Mouse (Mus musculus) erythroblast, adult 5-6 weeks (primary cell): ENCODE measurements around the gene Unc93a. TPM values are rescaled to one million over a fixed set of nuclear protein-coding genes. Genes with fewer than 3 reads are reported as not detected.
"Not testable (repeated sequence)": the region's sequence is repeated elsewhere in the genome, so short reads cannot be mapped to it uniquely, and the experiment has no call there.

Source experiments
- ATAC-seq: replicated peaks from 2 replicates; pipeline ENCODE4 v1.8.0; 2016; ENCODE audit warnings: moderate number of reproducible peaks, mild to moderate bottlenecking, moderate TSS enrichment, inconsistent platforms; ENCODE audit not compliant: poor library complexity, low FRiP score, severe bottlenecking
- total RNA-seq, 2 experiments: library from RNA; stranded (forward) in 1 of 2; stranded (reverse) in 1 of 2; fragments of 150-400 nt in 1 of 2; fragments of 200-764, 138-1000 nt in 1 of 2; gene quantifications; 2 replicates each; pipeline versions ENCODE4 v1.2.3 to v1.2.4; 2015 to 2017; ENCODE audit warnings: low replicate concordance in 2 of 2

The Unc93a gene
- total RNA-seq (2015; ENCODE audit: low replicate concordance) (not detected in 2 replicates), total RNA-seq (2017; ENCODE audit: low replicate concordance) (not detected in 2 replicates)

GRCm38 (mm10) chr17:13131710-13132109 lies at the start of gene Unc93a:
Unc93a (minus strand) TSS chr17:13131810.
- not testable (repeated sequence) for ATAC-seq

GRCm38 (mm10) chr17:13180491-13180890 lies 48.9 kb upstream of the Unc93a start:
- ATAC-seq: not testable (repeated sequence)

GRCm38 (mm10) chr17:13179021-13179420 lies 47.4 kb upstream of the Unc93a start:
- ATAC-seq: not testable (repeated sequence)

- ATAC-seq: not testable (repeated sequence)
Measured at GRCm38 (mm10) chr17:13177796-13178195, 46.2 kb upstream of the Unc93a start.

- ATAC-seq: not testable (repeated sequence)
Measured at GRCm38 (mm10) chr17:13175609-13176008, 44.0 kb upstream of the Unc93a start.

GRCm38 (mm10) chr17:13174029-13174428 lies 42.4 kb upstream of the Unc93a start:
- ATAC-seq: not testable (repeated sequence)

- ATAC-seq: not testable (repeated sequence)
Measured at GRCm38 (mm10) chr17:13173578-13173977, 42.0 kb upstream of the Unc93a start.

- not testable (repeated sequence) for ATAC-seq
Measured at GRCm38 (mm10) chr17:13146128-13146527, 14.5 kb upstream of the Unc93a start.

- ATAC-seq: not testable (repeated sequence)
Measured at GRCm38 (mm10) chr17:13144580-13145215, 13.1 kb upstream of the Unc93a start.

GRCm38 (mm10) chr17:13142665-13143064 lies 11.1 kb upstream of the Unc93a start:
- ATAC-seq: not testable (repeated sequence)

GRCm38 (mm10) chr17:13135356-13135755 lies 3.7 kb upstream of the Unc93a start:
- not testable (repeated sequence) for ATAC-seq

GRCm38 (mm10) chr17:13132352-13132751 lies 742 bp upstream of the Unc93a start:
- not testable (repeated sequence) for ATAC-seq

- not testable (repeated sequence) for ATAC-seq
Measured at GRCm38 (mm10) chr17:13129737-13130465, 1.7 kb downstream of the Unc93a start.

- ATAC-seq: not testable (repeated sequence)
Measured at GRCm38 (mm10) chr17:13129324-13129723, 2.3 kb downstream of the Unc93a start.

- not testable (repeated sequence) for ATAC-seq
Measured at GRCm38 (mm10) chr17:13124241-13124640, 7.4 kb downstream of the Unc93a start.

- ATAC-seq: not testable (repeated sequence)
Measured at GRCm38 (mm10) chr17:13123308-13124038, 8.1 kb downstream of the Unc93a start.

- ATAC-seq: not testable (repeated sequence)
Measured at GRCm38 (mm10) chr17:13112504-13113291, 18.9 kb downstream of the Unc93a start.

GRCm38 (mm10) chr17:13106563-13106962 lies 25.0 kb downstream of the Unc93a start:
- ATAC-seq: not testable (repeated sequence)

- not testable (repeated sequence) for ATAC-seq
Measured at GRCm38 (mm10) chr17:13092960-13093359, 38.6 kb downstream of the Unc93a start.
